Mouse (Mus musculus) embryonic facial prominence, embryonic 12.5 days (tissue): Measurements from ENCODE around the gene Osbpl10. TPM values are rescaled to one million over a fixed set of nuclear protein-coding genes. Genes with fewer than 3 reads are reported as not detected.

Experiments used
- ATAC-seq: fragments of 200-750 bp; cut with Nextera tagmentation; 2 replicates; pipeline ENCODE4 v1.8.0; 2017; ENCODE audit not compliant: insufficient number of reproducible peaks, insufficient read depth, low FRiP score, low TSS enrichment
- H3K27ac ChIP-seq: fragments of 300-500 bp; sonication (generic); 2 replicates; pipeline ENCODE4 v1.5.1; 2016; ENCODE audit warnings: mild to moderate bottlenecking
- H3K27me3 ChIP-seq: fragments of 300-500 bp; sonication (generic); 2 replicates; pipeline ENCODE4 v1.6.1; 2016; ENCODE audit warnings: mild to moderate bottlenecking, moderate library complexity
- H3K36me3 ChIP-seq: fragments of 300-500 bp; sonication (generic); 2 replicates; pipeline ENCODE4 v1.6.1; 2016; ENCODE audit warnings: mild to moderate bottlenecking
- H3K4me1 ChIP-seq: fragments of 300-500 bp; sonication (generic); 2 replicates; pipeline ENCODE4 v1.6.1; 2016
- H3K4me2 ChIP-seq: fragments of 300-500 bp; sonication (generic); replicated peaks from 2 replicates; pipeline ENCODE4 v1.6.1; 2016; ENCODE audit warnings: mild to moderate bottlenecking, moderate library complexity
- H3K4me3 ChIP-seq: fragments of 300-500 bp; sonication (generic); 2 replicates; pipeline ENCODE4 v1.5.1; 2016; ENCODE audit warnings: mild to moderate bottlenecking
- H3K9ac ChIP-seq: fragments of 300-500 bp; sonication (generic); 2 replicates; pipeline ENCODE4 v1.6.1; 2016; ENCODE audit warnings: mild to moderate bottlenecking, moderate library complexity
- H3K9me3 ChIP-seq: fragments of 300-500 bp; sonication (generic); 2 replicates; pipeline ENCODE4 v1.6.1; 2016; ENCODE audit warnings: mild to moderate bottlenecking, moderate library complexity
- WGBS: fragments of 180-500 bp; shearing (Covaris S2); methylation state at CpG from one replicate; pipeline ENCODE4 v1.1.7; 2016; 5-methylcytosine and 5-hydroxymethylcytosine counted together
- polyA plus RNA-seq: library from polyadenylated mRNA; unstranded; fragments of >200 nt; fragmentation: Nextera tagmentation; extraction: Ambion mirVana; gene quantifications from 2 replicates; pipeline ENCODE4 v1.2.1, GENCODE M21; 2016

Gene Osbpl10
- polyA plus RNA-seq, 1 experiment from 2014 or later: 2.9 TPM

- no peak for ATAC-seq
- 92% methylated on average over 3 of the region's 3 CpGs for WGBS
- Histone ChIP-seq H3K4me3 (no peak overlapping the region), H3K4me1 (no peaks in the 10 kb centered on the region), H3K27ac (no peak overlapping the region), H3K9ac (no peak overlapping the region), H3K27me3 (no peaks in the 10 kb centered on the region), H3K4me2 (no peak overlapping the region), H3K36me3 (no peaks in the 10 kb centered on the region), H3K9me3 (no peaks in the 10 kb centered on the region)
Measured at GRCm38 (mm10) chr9:115231476-115231875, 253.1 kb downstream of the Osbpl10 start.

DNA sequence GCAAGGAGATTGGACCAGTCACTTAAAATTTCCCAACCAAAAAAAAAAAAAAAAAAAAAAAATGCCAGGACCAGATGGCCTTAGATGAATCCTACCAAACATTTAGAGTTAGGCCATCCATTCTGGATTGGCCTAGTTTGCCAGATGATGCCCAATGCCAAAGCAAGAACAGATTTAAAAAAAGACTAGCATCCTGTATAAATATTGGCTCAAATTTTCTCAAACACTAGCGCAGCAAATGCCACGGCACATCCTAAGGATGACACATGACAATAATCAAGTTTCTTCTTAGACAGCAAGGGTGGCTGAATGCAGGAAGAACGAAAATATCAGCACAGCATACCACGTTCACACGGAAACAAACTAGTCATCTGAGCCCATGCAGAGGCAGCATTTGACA, 255.4 kb downstream of the Osbpl10 start:
- WGBS: 91% methylated on average over 5 of the region's 5 CpGs
- H3K4me1 ChIP-seq: no peaks in the 10 kb centered on the region
- H3K9ac ChIP-seq: no peak overlapping the region
- no peak for ATAC-seq
- no peaks in the 10 kb centered on the region for H3K9me3 ChIP-seq
- no peaks in the 10 kb centered on the region for H3K36me3 ChIP-seq
- no peak overlapping the region for H3K27ac ChIP-seq
- H3K27me3 ChIP-seq: no peaks in the 10 kb centered on the region
- no peak overlapping the region for H3K4me3 ChIP-seq
- no peak overlapping the region for H3K4me2 ChIP-seq

GRCm38 (mm10) chr9:115234561-115234960, 256.2 kb downstream of the Osbpl10 start:
- WGBS: 90% methylated on average over 2 of the region's 2 CpGs
- H3K27ac ChIP-seq: no peak overlapping the region

GRCm38 (mm10) chr9:115236352-115236841, 258.0 kb downstream of the Osbpl10 start:
- WGBS: 86% methylated on average over 8 of the region's 8 CpGs
- no peak overlapping the region for H3K4me2 ChIP-seq

More at GRCm38 (mm10) chr9:115234561-115234960, 256.2 kb downstream of the Osbpl10 start:
- Histone ChIP-seq H3K4me3 (no peak overlapping the region), H3K4me1 (no peaks in the 10 kb centered on the region), H3K36me3 (0 out of 2 replicates have a peak, but pooled peaks cover 4% of the 10 kb centered on the region), H3K27me3 (no peaks in the 10 kb centered on the region), H3K9ac (no peak overlapping the region), H3K9me3 (no peaks in the 10 kb centered on the region), H3K4me2 (no peak overlapping the region)
- no peak for ATAC-seq

DNA sequence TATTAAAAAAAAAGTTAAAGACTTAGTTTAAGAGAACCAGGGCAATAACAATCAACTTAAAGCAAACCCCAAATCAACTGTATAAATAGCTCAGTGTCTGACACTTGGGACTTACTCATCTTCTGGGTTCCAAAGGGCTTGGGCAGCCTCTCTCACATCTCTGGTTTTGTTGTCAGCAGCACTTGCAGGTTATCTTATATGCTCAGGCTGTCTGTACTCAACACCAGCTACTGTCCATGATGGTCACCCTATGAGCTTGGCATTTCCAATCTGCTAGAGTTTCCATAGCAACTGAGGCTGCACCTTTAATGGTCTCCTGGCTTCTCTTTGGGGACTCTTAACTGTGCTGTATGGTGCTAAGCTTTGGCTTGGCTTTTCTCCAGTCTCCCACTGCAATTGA, 259.6 kb downstream of the Osbpl10 start:
- no peak for ATAC-seq
- H3K36me3 ChIP-seq: peaks cover 36% of the 10 kb centered on the region
- no peak overlapping the region for H3K27ac ChIP-seq
- H3K27me3 ChIP-seq: no peaks in the 10 kb centered on the region
- H3K4me3 ChIP-seq: no peak overlapping the region
- H3K9me3 ChIP-seq: no peaks in the 10 kb centered on the region
- H3K9ac ChIP-seq: no peak overlapping the region
- H3K4me1 ChIP-seq: no peaks in the 10 kb centered on the region
- H3K4me2 ChIP-seq: no peak overlapping the region

More at GRCm38 (mm10) chr9:115236352-115236841, 258.0 kb downstream of the Osbpl10 start:
- Histone ChIP-seq H3K9ac (no peak overlapping the region), H3K4me1 (no peaks in the 10 kb centered on the region), H3K27ac (no peak overlapping the region), H3K36me3 (peaks cover 21% of the 10 kb centered on the region), H3K9me3 (no peaks in the 10 kb centered on the region), H3K4me3 (no peak overlapping the region), H3K27me3 (no peaks in the 10 kb centered on the region)
- no peak for ATAC-seq

DNA sequence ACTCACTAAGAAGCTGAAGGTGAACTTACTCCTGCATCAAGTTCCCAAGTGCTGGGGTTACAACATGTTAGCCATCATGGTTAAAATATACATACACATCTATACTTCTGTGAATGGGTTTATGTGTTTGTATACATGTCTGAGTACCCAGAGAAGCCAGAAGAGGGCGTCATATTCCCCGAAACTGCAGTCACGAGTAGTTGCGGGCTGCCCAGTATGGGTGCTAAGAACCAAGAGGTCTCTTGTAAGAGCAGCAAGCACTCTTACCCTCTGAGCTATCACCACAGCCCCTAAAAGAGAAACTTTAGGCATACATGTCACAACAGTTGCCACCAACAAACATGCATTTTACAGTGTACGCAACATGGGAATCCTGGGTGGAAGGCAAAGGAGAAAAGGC, 261.5 kb downstream of the Osbpl10 start:
- Histone ChIP-seq H3K9ac (no peak overlapping the region), H3K36me3 (peaks cover 54% of the 10 kb centered on the region), H3K4me2 (no peak overlapping the region), H3K27ac (no peak overlapping the region), H3K4me1 (no peaks in the 10 kb centered on the region), H3K9me3 (no peaks in the 10 kb centered on the region), H3K27me3 (no peaks in the 10 kb centered on the region), H3K4me3 (no peak overlapping the region)
- 90% methylated on average over 5 of the region's 5 CpGs for WGBS
- no peak for ATAC-seq

- Histone ChIP-seq H3K4me3 (no peak overlapping the region), H3K36me3 (peaks cover 79% of the 10 kb centered on the region), H3K4me1 (no peaks in the 10 kb centered on the region), H3K4me2 (no peak overlapping the region), H3K9ac (no peak overlapping the region), H3K27ac (no peak overlapping the region), H3K9me3 (no peaks in the 10 kb centered on the region), H3K27me3 (no peaks in the 10 kb centered on the region)
- ATAC-seq: no peak
- 66% methylated on average over 6 of the region's 6 CpGs for WGBS
Measured at GRCm38 (mm10) chr9:115243630-115244029, 265.3 kb downstream of the Osbpl10 start.

- 77% methylated on average over 6 of the region's 6 CpGs for WGBS
- Histone ChIP-seq H3K4me2 (no peak overlapping the region), H3K36me3 (peaks cover 83% of the 10 kb centered on the region), H3K9ac (no peak overlapping the region), H3K27me3 (no peaks in the 10 kb centered on the region), H3K4me1 (no peaks in the 10 kb centered on the region), H3K9me3 (no peaks in the 10 kb centered on the region), H3K27ac (no peak overlapping the region), H3K4me3 (no peak overlapping the region)
- no peak for ATAC-seq
Measured at GRCm38 (mm10) chr9:115245092-115245491, 266.7 kb downstream of the Osbpl10 start.

- Histone ChIP-seq H3K4me2 (no peak overlapping the region), H3K27ac (no peak overlapping the region), H3K36me3 (peaks cover 66% of the 10 kb centered on the region), H3K9ac (no peak overlapping the region), H3K9me3 (no peaks in the 10 kb centered on the region), H3K27me3 (no peaks in the 10 kb centered on the region), H3K4me3 (no peak overlapping the region), H3K4me1 (no peaks in the 10 kb centered on the region)
- 76% methylated on average over 5 of the region's 5 CpGs for WGBS
- ATAC-seq: no peak
Measured at GRCm38 (mm10) chr9:115249145-115249544, 270.8 kb downstream of the Osbpl10 start.

GRCm38 (mm10) chr9:115257733-115258286, 279.4 kb downstream of the Osbpl10 start:
- Histone ChIP-seq H3K9ac (no peak overlapping the region), H3K27ac (no peak overlapping the region), H3K27me3 (no peaks in the 10 kb centered on the region), H3K4me2 (no peak overlapping the region), H3K9me3 (no peaks in the 10 kb centered on the region), H3K36me3 (peaks cover 35% of the 10 kb centered on the region), H3K4me1 (no peaks in the 10 kb centered on the region), H3K4me3 (no peak overlapping the region)
- 81% methylated on average over 6 of the region's 6 CpGs for WGBS
- ATAC-seq: no peak

GRCm38 (mm10) chr9:115259866-115260265, 281.5 kb downstream of the Osbpl10 start:
- peaks cover 28% of the 10 kb centered on the region for H3K36me3 ChIP-seq

GRCm38 (mm10) chr9:115260464-115260863, 282.1 kb downstream of the Osbpl10 start:
- Histone ChIP-seq H3K27me3 (no peaks in the 10 kb centered on the region), H3K4me3 (no peak overlapping the region), H3K9ac (no peak overlapping the region), H3K9me3 (no peaks in the 10 kb centered on the region), H3K4me2 (no peak overlapping the region), H3K36me3 (peaks cover 25% of the 10 kb centered on the region), H3K4me1 (no peaks in the 10 kb centered on the region), H3K27ac (no peak overlapping the region)
- no peak for ATAC-seq
- WGBS: 83% methylated on average over 7 of the region's 7 CpGs

More at GRCm38 (mm10) chr9:115259866-115260265, 281.5 kb downstream of the Osbpl10 start:
- H3K4me2 ChIP-seq: no peak overlapping the region
- H3K9ac ChIP-seq: no peak overlapping the region
- H3K27me3 ChIP-seq: no peaks in the 10 kb centered on the region
- H3K4me3 ChIP-seq: no peak overlapping the region
- no peak for ATAC-seq
- no peak overlapping the region for H3K27ac ChIP-seq
- no peaks in the 10 kb centered on the region for H3K9me3 ChIP-seq
- no peaks in the 10 kb centered on the region for H3K4me1 ChIP-seq
- 85% methylated on average over 4 of the region's 4 CpGs for WGBS
